Mouse (Mus musculus) thymus, adult 18-20 months (tissue): ENCODE data around the gene Fam118b.

Source experiments
- DNase-seq, 2 experiments: peaks; one replicate each; pipeline ENCODE4 v3.0.0; 2022; ENCODE audit warnings: mixed read lengths in 2 of 2

The Fam118b gene

DNA sequence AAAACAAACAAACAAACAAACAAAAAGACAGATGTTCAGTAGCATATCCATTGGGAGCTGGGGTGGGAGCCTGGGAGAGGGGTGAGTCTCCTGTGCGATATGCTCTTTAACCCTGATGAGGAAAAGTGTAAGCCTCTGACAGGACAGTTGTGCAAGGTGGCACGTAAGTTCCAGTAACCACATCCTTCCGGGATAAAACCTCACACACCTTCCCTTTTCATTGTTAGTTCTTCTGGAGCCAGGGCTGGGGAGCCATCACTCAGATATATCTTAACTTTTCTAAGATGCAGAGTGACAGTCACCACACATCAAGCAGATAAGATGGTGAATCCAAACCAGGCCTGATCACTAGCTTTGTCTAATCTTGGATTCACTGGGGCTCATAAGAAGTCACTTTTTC is 73.6 kb downstream of the Fam118b start:
- no peak for DNase-seq

DNA sequence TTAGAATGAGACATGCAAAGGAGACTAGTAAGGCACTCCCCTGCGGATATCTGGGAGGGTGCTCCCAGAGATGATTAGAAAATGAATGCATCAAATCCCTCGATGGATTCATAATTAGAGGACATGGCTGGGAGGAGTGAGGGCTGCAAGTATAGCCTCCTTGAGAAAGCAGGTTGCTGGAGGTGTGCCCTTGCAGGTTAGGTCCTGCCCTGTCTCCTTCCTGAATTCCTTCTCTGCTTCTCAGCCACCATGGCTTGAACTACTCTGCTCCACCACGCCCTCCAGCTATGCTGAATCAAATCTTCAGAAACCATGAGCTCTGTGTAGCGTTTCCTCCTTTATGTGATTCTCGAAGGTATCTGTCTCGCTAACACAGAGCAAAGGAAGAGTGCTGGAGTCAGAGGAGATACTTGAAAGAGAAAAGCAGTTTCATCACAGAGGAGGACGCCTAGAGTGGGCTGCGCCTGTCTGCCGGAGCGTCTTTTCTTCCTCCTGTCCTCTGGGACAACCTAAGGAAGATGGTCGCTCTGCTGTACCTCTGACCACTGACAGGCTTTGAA is 74.5 kb downstream of the Fam118b start:
- no peak for DNase-seq

DNA sequence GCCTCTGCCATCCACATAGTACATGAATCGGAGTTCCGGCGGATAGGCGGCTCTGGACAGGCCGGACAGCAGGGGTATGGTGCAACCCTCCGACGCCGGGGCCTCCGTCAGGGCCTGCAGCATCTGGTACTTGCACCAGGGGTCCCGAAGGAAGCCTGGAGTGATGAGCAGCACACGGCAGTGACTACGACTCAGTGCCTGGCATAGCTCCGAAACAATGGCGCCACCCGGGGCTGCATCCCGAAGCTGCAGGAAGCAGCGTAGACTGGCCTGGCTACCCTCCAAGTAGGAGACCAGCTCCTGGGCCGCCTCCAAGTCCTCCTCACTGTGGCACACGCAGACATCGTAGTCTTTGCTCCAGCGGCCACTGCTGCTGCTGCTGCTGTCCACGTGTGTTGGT is 78.9 kb downstream of the Fam118b start:
- DNase-seq: no peak

DNA sequence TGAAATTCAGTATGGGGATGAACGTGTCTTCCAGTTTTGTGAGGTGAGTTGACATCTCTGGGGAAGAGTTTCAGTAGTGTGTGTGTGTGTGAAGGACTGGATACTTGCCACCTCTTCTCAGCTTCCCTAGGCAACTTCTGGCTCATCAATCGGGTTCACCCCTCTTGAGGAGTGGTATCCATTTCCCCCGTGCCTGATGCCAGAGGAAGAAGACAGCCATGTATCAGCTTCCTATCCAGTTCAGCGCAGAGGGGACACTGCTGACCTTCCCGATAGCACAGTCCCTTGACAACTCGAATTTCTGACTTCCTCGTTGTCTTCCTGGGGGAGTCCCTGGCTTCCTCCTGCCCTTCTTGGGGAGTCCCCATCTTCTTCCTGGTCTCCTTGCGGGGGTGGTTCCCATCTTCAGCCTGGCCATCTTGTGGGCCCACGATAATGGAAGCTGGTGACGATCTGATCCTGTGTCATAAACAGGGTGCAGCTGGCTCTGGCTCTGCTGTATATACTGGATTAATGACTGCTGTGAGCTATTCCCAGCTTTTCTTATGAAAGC is 80.2 kb downstream of the Fam118b start:
- no peak for DNase-seq

DNA sequence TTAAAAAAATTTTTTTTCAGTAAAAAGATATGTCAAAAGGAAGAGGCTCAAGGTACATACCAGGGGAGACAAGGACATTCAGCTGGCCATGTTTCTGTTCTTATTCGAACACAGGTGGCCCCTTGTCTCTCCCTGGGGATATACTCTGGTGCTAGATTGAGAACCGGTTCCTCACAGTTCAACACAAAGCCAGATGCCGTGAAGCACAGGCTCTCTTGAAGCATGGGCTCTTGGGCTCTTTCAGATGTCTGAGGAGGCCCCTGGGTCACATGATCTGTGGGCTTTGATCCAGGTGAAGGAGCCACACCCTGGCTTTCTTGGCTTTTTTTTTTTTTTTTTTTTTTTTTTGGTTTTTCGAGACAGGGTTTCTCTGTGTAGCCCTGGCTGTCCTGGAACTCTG is 81.2 kb downstream of the Fam118b start:
- no peak for DNase-seq

DNA sequence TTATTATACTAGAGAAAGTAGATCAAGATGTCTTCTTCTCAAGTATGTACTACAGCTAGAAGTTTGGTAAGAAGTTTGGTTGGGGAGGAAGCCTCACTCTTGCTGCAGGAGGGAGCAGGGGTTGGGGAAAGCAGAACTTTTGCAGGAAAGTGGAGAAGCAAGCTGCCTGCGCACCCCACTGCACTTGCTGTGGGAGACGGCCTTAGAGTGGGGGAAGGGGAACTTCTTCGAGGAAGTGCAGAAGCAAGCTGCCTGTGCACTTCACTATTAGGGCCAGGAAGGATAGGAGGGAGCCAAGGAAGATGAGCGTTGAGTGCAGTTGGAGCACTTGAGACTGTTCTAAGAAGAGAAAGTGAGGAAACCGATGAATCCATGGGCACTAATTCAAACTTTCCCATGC is 84.2 kb downstream of the Fam118b start:
- DNase-seq: no peak

DNA sequence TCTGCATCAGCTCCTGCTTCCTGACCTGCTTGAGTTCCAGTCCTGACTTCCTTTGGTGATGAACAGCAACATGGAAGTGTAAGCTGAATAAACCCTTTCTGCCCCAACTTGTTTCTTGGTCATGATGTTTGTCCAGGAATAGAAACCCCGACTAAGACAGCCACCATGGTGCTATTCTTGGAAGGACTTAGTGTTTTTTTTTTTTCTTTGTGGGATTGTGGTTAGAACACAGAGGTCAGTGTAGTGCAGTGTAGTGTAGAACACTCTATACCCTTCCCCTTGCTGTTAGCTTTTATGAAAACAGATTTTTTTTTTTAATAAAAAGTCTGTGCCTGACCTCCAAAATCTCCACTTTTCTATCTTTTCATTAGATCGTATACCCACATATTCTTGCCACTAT is 84.8 kb downstream of the Fam118b start:
- DNase-seq: no peak

DNA sequence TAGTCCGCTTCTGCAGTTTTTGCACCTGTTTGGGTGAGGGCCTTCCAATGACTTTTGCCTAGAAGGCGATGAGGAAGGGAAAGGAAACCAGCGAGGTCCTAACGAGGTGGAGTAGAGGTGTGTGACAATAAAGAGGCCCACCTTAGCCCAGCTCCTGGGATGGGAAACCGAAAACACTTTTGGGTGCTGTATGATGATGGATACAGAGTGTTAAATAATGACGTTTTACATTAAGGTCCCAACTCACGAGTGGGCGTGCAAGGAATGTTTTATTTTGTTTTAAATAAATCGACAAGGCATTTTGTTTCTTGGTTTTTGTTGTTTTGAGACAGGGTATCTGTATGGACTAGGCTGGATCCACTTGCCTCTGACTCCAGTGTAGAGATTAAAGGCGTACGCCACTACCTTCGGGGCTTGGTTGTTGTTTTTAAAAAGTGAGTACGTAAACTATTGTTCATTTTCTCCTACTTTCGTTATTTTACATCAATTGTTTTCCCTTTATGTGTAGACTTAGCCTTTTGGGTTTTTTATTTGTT is 91.4 kb downstream of the Fam118b start:
- DNase-seq: no peak

DNA sequence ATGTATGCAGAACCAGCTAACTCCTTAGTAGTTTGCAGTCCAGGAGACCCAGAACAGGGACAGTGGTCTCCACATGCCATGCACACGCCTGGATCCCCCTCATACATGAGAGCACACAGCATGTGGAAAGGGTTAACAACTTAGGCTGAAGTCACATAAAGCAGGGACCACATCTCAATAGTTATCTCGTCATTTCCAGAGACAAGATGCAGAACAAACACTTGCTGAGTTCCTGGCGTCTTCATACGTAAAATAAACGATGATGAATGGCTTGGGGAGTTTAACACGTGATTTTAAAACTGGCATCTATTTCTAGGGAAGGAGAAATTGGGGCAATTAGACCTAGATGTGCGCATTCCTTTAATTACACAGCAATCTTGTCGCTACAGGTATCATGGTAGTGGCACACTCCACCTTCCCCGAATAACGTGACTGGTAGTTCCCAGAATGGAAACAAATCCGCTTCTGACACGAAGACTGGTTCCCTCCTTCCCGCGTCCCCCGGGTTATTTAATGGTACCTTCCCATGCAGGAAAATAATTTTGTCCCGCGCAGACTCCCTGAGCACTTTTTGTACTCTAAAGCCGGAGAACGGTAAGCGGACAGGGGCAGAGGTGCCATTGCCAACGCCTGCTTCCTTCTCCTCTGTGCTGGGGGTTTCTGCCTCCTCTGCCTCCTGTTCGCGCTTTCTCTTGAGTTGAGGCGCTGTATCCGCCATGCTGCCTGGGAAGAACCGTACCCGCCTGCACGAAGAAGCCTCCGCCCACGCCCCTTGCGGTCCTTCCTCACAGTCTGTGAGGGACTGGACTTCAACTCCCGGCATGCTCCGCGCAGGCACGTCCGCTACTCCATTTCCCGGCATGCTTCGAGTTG is 92.1 kb downstream of the Fam118b start, which contains the start of gene Dcps:
Gene Dcps (minus strand): TSS at position 811 of the 873 bp plus-strand sequence.
- DNase-seq: peak; percentile 94 to 95

DNA sequence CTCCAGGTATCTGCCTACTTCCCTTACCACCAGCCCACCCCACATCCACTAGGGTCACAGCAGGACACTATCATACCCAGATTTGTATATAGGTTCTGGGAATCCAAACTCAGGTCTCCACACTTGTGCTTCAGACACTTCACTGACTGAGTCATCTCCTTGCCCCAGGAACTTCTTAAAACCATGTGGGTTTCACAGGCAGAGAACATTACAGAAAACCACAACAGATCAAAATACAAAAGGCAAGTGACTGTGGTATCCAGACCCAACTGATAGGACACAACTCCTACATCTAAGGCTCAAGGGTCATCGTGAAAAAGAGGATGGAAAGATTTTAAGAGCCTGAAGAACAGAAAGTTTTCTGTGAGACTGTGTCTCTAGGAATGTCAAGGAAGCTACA is 94.3 kb downstream of the Fam118b start:
- no peak for DNase-seq

DNA sequence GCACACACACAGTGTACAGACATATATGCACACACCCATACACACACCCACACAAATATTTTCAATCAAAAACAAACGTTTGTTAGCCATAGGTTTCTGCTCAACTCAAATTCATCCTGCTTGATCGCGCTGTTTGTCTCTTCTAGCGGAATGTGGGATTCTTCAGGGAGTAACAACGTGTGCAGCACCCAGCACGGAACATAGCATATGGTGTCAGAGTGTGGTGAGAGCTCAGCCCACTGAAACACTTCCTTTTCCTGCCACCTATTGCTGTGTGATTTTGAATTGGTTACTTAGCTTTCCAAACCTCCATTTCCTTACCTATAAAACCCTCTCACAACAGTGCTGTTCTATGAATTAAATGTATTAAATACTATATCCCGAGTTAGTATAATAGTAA is 97.5 kb downstream of the Fam118b start:
- no peak for DNase-seq
